Mouse (Mus musculus): ENCODE measurements around the gene Scgb2b3.

The Scgb2b3 gene

DNA sequence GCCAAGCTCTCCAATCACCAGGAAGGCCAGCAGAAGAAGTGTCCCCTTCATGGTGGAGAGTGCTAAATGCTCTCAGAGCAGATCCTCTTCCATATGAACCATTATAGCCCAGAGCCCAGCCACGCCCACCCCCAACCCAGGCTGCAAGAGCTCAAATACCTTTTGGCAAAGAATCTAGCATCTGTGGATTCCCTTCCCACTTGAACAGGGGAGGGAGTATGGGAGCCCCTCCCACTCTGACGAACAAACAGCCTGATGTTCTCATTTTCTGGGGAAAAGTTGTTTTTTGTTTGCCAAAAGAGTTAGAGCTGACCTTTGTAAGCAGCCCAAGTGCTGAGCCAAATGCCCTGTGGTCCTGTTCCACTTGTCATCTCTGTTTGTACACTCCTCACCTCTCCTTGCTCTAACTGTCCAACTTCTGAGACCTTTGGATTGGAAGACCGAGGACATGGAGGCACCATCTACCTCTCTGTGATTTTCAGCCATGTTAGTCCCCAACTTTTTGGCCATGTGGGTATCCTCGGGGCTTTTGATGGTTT is at the start of gene Scgb2b3:
TSS of gene Scgb2b3 (minus strand) at position 51 of the 539 bp plus-strand sequence.
- no peak for DNase-seq (ENCODE audit: low spot score)

DNA sequence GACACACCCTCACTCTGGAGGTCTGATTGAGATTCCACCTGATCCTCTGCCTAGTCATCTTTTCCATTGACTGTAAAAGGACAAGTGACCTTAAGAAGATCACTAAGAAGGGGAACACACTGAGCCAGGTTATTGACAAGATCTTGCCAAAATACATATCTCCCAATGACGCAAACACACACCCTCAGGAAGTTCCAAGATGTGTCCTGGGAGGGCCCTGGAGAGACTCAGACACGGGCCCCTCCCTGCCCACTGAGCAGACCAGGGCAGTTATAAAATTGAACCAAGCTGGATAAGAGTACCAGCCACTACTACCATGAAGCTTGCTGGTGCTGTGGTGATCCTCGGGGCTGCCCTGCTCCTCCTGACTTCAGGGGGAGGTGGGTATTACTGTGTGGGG is 13.4 kb upstream of the Scgb2b3 start, which contains the start of gene Scgb1b3:
TSS of gene Scgb1b3 (plus strand) at position 301 of the 400 bp plus-strand sequence.
- no peak for DNase-seq (ENCODE audit: low spot score)
